Mouse (Mus musculus): ENCODE measurements around the gene Pik3r2.

Gene Pik3r2

DNA sequence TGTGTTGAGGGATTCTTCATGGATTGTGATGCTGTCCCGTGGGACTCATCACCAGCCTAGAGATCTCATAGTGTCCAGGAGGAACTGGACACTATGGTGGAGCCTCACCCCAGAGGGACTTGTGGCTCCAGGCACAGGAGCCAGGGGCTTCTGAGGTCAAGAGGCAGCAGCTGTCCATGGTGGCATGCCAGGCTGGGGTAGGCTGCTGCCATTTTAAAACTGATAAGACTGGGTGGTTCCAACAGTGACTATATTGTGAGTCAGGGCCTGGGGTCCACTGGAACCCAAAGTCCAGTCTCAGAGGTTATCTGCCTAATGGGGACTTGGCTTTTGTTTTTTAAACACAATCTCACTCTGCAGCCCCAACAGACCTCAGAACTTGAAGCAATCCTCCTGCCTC lies 25.3 kb upstream of the Pik3r2 start:
- in situ Hi-C loops (cut with MboI, MseI): no loop called here

DNA sequence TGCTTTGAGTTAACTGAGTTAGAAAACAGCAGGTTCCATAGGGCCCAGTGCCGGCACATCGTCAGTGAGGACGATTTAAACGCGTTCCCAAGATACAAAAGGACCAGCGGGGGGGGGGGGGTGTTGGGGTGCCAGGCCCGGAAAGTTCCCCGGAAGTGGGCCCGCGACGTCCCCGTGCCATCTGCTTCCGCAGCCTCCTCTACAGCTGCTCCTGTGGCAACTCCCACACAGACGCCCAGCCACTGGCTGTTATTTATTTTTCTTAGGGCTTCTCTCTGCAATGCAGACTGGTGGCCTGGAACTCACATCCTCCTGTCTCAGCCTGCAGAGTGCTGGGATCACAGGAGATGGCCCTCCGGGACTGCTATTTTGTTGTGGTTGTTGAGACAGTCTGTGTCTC lies 24.6 kb upstream of the Pik3r2 start:
- in situ Hi-C loops (cut with MboI, MseI): no loop called here

DNA sequence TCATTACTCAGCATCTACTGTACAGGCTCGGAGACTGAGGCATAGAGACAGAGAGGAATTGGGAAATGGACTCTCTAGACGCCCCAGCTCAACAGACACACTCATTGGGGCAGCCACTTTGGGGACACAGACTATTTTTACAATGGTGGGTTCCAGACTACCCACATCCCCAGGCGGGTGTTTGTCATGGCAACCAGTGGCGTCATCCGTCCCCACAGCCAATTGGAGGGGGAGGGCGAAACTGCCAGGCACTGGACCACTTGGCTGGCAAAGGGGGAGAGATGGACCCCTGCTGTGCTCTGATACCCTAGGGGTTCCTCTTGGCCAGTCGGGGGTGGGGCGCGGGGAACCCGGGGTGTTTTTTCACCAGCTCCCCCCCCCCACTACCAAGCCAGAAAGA lies 24.1 kb upstream of the Pik3r2 start:
- in situ Hi-C loops (cut with MboI, MseI): no loop called here

DNA sequence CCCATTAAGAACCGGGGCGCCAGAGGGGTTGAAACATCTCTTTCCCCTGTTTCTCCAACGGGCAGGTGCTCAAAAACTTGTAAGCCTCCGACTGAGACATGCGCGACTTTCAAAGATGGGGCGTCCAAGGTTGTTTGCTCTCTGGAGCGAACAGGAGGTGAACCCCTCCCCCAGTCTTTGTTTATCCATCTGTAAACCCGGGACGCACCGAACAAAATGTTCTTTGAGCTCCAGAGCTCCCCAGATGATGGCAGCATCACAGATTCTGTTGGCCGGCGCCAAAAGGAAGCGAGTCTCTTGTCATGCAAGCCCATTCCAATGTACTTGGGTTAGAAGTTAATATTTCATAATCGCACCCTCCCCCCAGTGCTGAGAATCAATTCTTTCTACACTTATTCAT lies 21.8 kb upstream of the Pik3r2 start:
- in situ Hi-C loops (cut with MboI, MseI): no loop called here

DNA sequence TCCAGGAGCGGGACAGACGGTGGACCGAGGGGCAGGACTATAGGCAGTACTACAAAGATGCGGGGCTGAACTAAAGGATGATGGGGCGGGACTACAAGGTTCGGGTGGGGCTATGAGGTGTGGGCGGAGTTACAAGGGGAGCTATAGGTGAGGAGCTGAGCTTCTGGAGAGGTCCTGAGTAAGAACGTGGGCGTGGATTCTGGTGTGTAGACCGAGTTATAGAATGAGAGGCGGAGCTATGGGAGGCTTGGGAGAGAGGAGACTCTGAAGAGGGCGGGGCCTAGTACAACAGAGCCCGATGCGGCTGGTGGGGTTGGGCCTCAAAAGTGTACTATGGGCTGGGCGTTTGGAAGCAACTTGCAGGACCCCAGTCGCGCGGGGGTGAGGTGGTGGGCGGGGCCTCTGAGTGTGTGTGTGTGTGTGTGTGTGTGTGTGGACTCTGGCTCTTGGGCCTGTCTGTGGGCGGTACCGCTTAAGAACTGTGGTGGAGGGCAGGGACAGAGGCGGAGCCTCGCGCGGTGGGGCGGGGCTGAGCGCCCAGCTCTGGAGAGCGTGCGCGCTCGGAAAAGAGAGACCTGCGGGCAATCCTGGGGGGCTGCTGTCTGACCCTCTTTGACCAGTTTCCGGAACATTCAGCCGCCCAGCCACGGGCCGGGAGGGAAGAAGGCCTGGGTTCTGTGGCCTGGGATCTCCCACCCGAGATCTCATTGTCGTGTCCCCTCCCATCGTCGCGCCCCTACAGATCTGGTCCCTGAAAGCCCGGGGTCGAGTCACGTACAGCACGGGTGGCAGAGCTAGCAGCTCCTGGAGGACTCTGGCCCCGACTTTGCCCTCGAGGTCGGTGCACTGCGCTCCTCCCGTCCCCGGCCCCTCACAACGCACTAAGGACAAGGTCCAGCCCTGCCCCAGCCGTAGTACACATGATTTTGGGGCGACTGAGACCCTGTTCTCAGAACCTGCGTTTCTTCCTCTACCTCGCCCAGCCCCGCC lies 20.9 kb upstream of the Pik3r2 start:
- in situ Hi-C loops (cut with MboI, MseI): no loop called here

DNA sequence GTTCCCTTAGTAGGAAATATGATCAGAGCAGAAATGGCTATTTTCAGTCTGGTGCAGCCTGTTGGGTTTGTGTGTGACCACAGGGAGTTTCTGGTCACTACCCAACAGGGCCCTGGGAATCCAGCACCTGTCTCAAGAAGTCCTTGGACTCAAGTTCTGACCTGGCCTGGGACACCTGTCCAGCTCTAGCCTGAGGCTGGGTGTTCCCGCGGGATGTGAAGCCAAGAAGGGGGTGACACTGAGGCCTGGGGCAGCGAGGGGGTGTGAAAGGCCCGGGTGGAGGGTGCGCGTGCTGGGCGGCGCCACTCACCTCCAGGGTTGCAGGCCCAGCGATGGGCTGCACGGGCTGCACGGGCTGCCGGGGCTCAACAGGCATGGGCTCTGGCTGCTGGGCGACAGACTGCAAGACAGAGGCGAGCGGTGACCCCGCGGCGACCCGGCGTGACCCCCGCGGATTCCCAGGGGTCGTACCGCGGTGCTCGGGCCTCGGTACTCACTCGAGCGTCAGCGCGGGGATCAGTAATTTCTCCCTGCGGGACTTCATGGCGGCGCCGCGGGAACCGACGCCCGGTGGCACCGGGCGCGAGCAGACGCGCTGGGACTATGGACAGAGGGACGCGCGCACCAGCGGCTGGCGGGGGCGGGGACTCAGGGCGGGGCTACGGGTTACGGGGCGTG lies 20.0 kb upstream of the Pik3r2 start:
- in situ Hi-C loops (cut with MboI, MseI): no loop called here

DNA sequence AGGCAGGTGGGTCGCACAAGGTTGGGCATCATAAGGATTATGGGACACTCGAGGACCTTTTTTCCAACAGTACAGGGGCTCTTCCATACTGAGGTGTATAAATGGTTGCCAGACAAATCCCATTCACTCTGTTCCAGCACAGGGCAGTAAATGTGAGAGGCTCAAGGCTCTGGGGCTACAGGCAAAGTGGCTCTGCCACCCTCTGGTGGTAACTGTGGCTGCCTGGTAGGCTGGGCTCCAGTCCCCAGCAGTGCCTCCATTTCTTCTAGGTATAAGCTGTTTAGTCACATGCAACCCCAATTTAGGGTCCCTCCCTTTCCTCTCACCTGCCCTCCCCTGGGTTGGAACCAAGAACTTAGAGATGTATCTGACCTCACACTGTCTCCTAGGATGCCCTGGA lies 18.9 kb upstream of the Pik3r2 start:
- in situ Hi-C loops (cut with MboI, MseI): no loop called here

DNA sequence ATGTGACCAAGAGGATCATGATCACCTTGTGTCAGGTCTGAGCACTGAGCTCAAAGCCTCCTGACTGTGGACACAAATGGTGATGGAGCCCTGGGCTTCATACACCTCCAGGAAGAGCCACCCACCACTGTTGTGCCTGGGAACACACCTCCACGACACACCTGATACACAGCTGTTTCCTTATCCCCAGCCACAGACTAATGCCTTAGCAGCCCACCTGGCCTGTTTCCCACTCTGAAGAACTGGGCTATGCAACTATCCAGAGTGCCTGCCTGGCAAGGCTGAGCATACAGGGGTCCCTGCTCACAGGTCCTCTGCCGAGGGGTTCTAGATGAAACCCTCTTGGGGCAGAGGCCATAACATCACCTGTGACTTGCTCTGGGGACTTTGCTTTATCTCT lies 17.7 kb upstream of the Pik3r2 start:
- in situ Hi-C loops (cut with MboI, MseI): no loop called here

DNA sequence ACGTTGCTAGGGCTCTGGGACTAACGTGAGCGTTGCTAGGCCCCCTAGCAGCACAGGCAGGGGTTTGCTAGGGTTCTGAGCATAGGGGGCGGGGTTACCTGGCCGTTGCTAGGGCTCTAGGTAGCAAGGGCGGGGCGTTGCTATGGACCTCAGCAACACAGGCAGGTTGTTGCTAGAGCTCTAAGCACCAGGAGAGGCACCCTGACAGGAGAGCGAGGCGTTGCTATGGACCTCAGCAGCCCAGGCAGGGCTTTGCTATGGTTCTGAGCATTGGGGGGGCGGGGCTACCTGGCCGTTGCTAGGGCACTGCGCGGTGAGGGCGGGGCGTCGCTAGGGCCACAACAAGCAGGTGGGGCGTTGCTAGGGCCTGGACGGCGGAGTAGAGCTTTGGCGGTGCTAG lies 16.2 kb upstream of the Pik3r2 start:
- in situ Hi-C loops (cut with MboI, MseI): no loop called here

DNA sequence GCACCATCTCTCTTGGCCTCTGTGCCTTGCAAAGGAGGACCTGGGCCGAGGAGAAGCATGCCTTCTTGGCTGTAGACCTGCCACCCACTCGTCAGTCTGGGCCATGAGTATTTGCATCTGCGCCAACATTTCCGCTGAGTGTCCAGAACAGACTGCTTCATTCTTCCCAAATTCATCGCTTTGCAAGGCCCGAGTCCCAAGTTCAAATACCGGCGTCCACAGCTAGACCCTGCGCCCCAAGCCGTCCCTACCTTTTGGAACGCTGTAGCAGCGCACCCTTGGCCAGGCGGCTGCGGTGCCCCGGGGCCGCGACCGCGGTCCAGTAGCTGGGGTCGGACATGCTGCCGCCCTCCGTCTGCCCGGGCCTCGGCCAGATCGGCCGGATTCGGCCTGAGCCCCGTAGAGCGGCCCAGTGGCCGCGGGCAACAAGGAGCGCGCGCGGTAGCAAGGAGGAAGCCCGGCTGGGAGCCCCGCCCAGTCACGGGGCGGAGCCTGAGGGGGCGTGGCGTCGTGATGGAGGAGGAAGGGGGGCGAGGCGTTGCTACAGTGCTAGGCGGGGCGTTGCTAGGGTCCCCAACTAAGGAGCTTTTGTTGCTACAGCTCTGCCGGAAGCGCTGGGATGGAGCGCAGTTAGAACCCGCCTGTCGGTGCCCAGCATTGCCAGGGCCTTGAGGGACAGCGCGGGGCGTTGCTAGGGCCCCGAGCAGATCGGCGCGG lies 15.6 kb upstream of the Pik3r2 start:
- in situ Hi-C loops (cut with MboI, MseI): no loop called here

DNA sequence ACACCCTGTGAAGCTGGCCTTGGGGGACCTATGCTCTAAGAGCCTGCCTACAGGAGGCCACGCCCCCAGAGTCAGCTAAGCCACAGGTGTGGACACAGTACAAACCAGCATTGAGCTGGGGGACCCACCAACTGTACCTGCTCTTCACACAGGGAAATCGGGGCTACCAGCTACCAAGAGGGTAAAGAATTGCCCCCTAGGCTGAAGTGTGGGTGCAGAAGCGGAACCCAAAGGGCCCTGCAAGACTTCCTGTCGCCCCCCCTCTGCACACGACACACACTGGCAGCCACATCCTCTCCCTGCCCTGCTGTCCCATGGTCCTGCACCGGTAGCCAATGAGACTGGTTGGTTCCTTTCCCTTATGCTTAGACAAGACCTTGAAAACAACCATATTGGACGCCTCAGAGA lies 14.8 kb upstream of the Pik3r2 start:
- in situ Hi-C loops (cut with MboI, MseI): no loop called here

DNA sequence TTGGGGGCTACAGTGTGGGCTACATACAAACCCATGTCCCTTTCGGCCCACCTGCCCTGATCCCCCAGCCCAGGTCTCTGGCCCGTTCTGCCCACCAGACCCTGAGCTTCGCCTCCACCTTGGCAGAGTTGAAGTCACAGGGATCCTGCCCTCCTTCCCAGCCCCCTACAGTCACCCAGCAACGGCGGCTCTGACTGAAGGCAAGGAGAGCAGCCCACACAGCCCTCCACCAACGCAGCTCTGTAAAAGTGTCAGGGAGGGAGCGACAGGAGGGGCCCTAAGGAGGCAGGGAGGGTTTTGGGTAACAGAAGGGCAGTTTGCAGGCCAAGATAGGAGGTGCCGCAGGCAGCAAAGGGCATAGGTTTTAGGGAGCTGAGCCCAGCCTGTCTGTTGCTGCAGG lies 14.3 kb upstream of the Pik3r2 start:
- in situ Hi-C loops (cut with MboI, MseI): no loop called here

DNA sequence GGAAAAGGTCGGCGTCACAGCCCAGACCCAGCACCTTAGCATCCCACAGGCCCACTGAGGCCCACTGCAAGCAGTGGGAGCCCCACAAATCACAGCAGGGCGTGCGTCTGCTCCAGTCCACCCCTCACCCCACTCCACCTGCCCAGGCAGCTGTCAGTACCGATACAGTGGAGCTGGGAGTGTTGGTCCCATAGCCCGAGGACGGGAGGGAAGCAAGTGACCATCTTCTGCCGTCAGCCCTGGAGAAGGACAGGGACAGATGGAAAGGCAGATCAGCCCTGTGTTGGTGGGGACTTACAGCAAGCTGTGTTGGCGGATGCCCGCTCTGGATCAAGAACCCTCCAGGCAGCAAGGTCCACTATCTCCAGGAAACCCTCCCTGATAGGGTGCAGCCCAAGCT lies 12.5 kb upstream of the Pik3r2 start:
- in situ Hi-C loops (cut with MboI, MseI): no loop called here

DNA sequence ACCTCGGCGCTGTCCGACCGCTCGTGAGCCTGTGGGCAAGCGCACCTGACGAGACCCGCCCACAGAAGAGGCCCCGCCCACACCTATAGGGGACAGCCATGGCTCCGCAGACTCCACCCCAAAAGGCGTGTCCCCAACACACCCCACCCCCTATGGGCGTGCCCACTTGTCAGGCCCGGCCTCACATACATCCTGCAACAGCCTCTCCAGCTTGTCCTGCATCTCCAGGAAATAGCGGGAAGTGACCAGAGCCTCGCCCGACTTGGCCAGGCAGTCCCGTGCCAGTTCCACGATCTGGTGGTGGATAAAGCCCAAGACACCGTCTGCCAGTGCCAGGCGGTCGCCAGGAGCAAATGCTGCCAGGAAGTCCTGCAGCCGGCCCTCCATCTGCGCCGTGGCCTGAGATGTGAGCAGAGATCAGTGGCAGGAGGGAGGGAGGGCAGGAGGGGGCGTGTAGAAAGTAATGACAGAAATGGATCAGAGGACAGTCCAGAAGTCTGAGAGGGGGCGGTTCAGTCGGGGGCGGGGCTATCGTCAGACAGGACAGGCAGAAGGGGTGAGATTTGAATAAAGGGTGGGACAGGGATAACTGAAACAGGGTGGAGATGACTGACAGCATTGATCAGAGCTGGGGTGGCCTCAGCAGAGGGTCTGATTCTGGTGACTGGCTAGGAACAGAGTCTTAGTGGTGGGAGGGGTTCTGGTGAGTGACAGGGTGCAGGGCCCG lies 11.6 kb upstream of the Pik3r2 start:
- in situ Hi-C loops (cut with MboI, MseI): no loop called here

DNA sequence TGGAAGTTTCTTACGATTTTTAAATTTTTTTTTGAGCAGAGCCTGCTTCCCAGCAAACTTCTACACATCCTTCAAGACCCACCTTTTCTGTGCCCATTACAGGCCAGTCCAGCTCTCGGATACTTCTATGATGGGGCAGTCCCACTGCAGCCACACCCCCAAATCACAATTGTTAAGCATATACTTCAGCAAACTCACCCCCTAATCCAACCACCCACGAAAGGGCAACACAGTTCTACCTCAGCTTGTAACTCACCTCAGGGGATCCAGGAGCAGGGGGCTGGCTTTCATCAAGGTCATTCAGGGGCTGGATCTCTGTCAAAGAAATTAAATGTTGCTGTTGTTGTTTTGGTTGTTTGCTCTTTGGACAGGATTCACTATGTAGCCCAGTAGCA lies 10.5 kb upstream of the Pik3r2 start:
- in situ Hi-C loops (cut with MboI, MseI): no loop called here

DNA sequence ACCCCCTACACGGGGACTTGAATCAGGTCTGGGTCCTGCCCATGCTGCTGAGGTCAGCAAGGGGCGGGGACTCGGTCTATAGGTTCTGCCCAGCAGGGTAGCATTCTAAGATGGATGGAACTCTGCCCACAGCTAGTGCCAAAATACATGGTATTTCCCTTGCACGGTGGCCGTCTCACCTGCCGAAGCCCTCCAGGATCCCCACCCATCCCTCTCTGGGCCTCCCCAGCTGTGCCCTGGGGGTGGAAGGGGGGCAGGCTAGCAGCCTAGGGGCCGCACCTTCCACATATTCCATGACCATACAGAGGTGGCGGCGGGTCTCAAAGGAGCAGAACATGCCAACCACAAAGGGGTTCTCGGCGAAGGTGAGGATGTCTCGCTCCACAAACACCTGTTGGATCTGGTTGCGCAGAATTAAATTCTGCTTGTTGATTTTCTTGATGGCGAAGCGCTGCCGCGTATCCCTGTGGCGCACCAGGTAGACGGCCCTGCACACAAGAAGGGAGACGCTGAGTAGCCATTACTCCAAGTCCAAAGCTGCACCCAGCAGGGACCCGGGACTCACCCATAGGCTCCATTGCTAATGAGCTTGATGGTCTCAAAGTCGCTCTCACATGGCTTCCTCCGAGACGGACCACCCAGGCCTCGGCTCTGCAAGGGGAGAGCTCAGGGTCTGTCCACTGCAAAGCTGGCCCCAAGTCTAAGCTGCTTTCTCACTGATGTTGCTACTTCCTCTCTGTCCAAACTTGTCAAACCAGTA lies 10.0 kb upstream of the Pik3r2 start:
- in situ Hi-C loops (cut with MboI, MseI): no loop called here

DNA sequence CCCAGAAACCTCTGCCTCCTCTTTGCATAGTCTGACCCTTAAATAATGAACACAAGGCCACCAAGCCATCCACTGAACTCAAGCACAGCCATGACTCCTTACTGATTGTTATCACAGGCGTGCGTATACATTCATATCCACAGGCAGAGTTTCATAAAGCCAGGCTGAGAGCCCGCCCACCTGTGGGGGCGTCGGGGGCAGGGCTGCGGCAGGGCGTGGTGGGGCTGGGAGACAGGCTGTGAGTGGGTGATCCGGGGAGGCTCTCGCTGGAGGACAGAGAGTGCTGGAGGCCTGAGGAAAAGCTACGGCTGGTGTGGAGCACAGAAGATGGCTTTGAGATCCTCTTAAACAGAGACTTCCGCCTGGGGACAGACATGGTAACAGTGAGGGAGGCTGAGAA lies 3.6 kb upstream of the Pik3r2 start:
- in situ Hi-C loops (cut with MboI, MseI): no loop called here

DNA sequence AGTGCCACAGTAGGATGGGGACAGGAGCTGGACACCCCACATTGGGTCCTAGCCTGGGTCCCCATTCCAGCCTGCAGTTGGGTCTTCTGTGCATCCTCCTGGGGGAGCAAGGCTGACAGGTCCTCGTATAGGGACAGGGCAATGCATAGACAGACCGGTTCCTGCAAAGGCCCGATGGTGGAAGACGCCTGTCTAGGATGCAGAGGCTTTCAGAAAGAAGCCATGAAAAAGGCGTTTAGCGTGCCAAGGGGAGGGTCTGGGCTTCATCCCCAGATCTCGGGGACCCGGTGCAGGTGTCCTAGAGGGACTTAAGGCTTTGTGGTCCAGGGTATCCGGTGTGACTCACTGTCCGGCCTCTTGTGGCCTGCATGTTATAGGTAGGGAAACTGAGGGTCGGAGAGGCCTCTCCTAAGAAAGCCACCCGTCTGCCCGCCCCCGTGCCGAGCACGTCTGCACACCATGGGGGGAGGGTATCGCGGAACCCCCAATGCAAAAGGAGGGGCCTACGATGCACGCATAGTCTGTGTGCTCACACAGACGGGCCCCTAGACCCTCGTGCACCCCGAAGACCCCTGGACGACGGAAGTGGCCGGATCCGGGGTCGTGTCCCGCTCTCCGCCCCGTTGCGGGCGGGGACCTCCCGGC lies 540 bp downstream of the Pik3r2 start:
- in situ Hi-C loops (cut with MboI, MseI): loop anchor here (10.0 kb wide), 1 partner anchor 59 kb away; the partner anchor contains the start of gene Arrdc2

DNA sequence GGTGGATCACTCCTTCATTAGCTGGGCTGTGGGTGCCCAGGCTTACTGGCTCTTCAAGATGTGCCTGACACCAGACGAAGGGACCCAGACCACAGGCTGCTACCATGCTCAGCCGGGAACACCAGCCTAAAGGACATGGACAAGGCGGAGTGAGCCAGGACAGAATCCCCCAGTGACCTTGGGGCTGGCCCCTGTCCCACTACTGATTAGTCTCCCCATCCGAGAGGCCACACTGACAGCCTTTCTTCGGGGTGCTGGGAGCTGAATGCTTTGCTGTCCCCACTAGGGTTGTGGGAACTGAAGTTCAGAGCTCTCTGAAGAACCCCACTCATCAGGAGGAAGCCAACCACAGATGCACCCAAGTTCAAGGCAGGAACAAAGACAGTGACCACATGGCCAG lies 1.3 kb downstream of the Pik3r2 start:
- in situ Hi-C loops (cut with MboI, MseI): loop anchor here (10.0 kb wide), 1 partner anchor 60 kb away; the partner anchor contains the start of gene Arrdc2

DNA sequence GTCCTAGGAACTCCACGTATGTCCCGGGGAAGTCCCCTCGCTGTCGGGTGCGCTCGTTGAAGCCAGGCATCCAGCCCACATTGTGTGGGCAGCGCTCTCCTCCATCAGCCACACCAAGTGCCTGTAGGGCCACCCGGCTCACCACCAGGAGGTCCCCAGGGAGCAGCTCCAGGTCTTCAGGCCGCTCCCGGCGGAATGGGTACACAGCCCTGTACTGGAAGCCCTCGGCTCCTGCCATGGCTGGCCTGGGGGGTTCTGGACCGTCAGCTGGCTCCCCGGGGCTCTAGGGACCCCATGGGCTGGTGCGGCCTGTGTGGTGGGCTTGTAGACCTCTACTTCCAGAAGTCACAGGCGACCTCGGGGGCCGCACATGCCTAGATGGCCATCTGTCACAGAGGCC lies 1.8 kb downstream of the Pik3r2 start:
- in situ Hi-C loops (cut with MboI, MseI): loop anchor here (10.0 kb wide), 1 partner anchor 60 kb away; the partner anchor contains the start of gene Arrdc2

Data from T-helper 2 cell (primary cell).